In genomic region chr14:55273023-55273422, GRCm38 (mm10) we compare ENCODE assay signal across 30 mouse cellular contexts. TPM values are rescaled to one million over a fixed set of nuclear protein-coding genes. Genes with fewer than 3 reads are reported as not detected.
A peak's percentile ranks its signal among the peaks of the same experiment; 100 is the strongest.
DNase-seq lines count a peak whose midpoint lies in the region; ATAC-seq lines count a peak whose summit lies in the region.
"Had no signal": no experiment of that assay in that cellular context is flagged by ENCODE, and none has a peak within 500 bp of the region (broad histone marks: within the 10 kb centered on the region; RNA-seq: fewer than 3 reads in every experiment).

No protein-coding gene starts in this region.

- WGBS in heart, embryonic 10.5 days = 52% methylated on average over 4 of the region's 4 CpGs
- WGBS in liver, embryonic 13.5 days (ENCODE audit: insufficient replicate concordance) = 22% methylated on average over 4 of the region's 4 CpGs
- WGBS in liver, embryonic 16.5 days (ENCODE audit: insufficient replicate concordance) = 24% methylated on average over 4 of the region's 4 CpGs

- peak overlapping the region; percentile 30; the same call in 1 of the 2 replicates for H3K27ac ChIP-seq in heart, embryonic 10.5 days
- H3K27ac ChIP-seq in liver, embryonic 13.5 days = no peak overlapping the region
- no peak overlapping the region for H3K27ac ChIP-seq in liver, embryonic 16.5 days (ENCODE audit: low read length)
- H3K27ac ChIP-seq: heart, adult 2 months; hindbrain, embryonic 14.5 days had no signal

- no peak overlapping the region for H3K4me3 ChIP-seq in heart, embryonic 10.5 days
- no peak overlapping the region for H3K4me3 ChIP-seq in liver, embryonic 13.5 days (replicated peaks)
- H3K4me3 ChIP-seq in liver, embryonic 16.5 days (ENCODE audit: low read depth, low read length) = no peak overlapping the region
- H3K4me3 ChIP-seq: heart, adult 2 months had no signal

- DNase-seq in heart, embryonic 10.5 days (ENCODE audit: low spot score) = no peak
- no peak for DNase-seq in heart, postnatal 36 days
- peak; percentile 22 for DNase-seq in liver, embryonic 13.5 days
- DNase-seq in urinary bladder, postnatal 25 days (ENCODE audit: low spot score) = no peak
- DNase-seq in layer of hippocampus, adult 11-12 months (ENCODE audit: low spot score) = no peak
- no peak for DNase-seq in right cerebral cortex, postnatal 10 days (ENCODE audit: low spot score in 2 of 2)
- DNase-seq: adrenal gland, adult 8-10 months; adrenal gland, postnatal 25 days; cerebellum, adult 11-12 months; cerebellum, adult 8-10 months; cerebellum, postnatal 36 days; forebrain, postnatal 0 days; gastrocnemius, postnatal 10 days; gastrocnemius, postnatal 36 days; heart, adult 2 months had no signal

- no peak overlapping the region for H3K9ac ChIP-seq in liver, embryonic 13.5 days
- H3K9ac ChIP-seq in liver, embryonic 16.5 days (ENCODE audit: low read depth, low read length) = no peak overlapping the region
- H3K9ac ChIP-seq: forebrain, postnatal 0 days; hindbrain, embryonic 14.5 days had no signal

- H3K4me1 ChIP-seq in heart, embryonic 10.5 days = peaks cover 7% of the 10 kb centered on the region
- H3K4me1 ChIP-seq in liver, embryonic 13.5 days (replicated peaks) = peaks cover 24% of the 10 kb centered on the region
- no peaks in the 10 kb centered on the region for H3K4me1 ChIP-seq in liver, embryonic 16.5 days (ENCODE audit: control insufficient read depth, low read depth, low read length)

- no peaks in the 10 kb centered on the region for H3K36me3 ChIP-seq in heart, embryonic 10.5 days
- H3K36me3 ChIP-seq in liver, embryonic 13.5 days = no peaks in the 10 kb centered on the region
- H3K36me3 ChIP-seq in liver, embryonic 16.5 days (ENCODE audit: control insufficient read depth, insufficient read depth) = no peaks in the 10 kb centered on the region

- no peaks in the 10 kb centered on the region for H3K9me3 ChIP-seq in heart, embryonic 10.5 days
- H3K9me3 ChIP-seq in liver, embryonic 13.5 days (replicated peaks) = no peaks in the 10 kb centered on the region
- H3K9me3 ChIP-seq in liver, embryonic 16.5 days (replicated peaks; ENCODE audit: control insufficient read depth, low read length) = no peaks in the 10 kb centered on the region

- intact Hi-C loops in heart, postnatal 36 days (cut with DNase I) = no loop called here

- H3K27me3 ChIP-seq in heart, embryonic 10.5 days (ENCODE audit: insufficient read depth, poor library complexity, severe bottlenecking) = 0 out of 2 replicates have a peak, but pooled peaks cover 8% of the 10 kb centered on the region
- H3K27me3 ChIP-seq in liver, embryonic 13.5 days = no peaks in the 10 kb centered on the region
- no peaks in the 10 kb centered on the region; the same call in 1 of the 2 replicates for H3K27me3 ChIP-seq in liver, embryonic 16.5 days (ENCODE audit: control insufficient read depth, insufficient read depth, low read depth, low read length)

- H3K4me2 ChIP-seq in liver, embryonic 13.5 days = no peak overlapping the region
- H3K4me2 ChIP-seq in liver, embryonic 16.5 days (ENCODE audit: low read depth, low read length) = no peak overlapping the region
- H3K4me2 ChIP-seq: heart, embryonic 11.5 days; hindbrain, embryonic 14.5 days had no signal

- peak; percentile 53; the same call in 1 of the 2 replicates for ATAC-seq in common myeloid progenitor, adult 5-6 weeks (replicated peaks; ENCODE audit: low read depth, poor library complexity, severe bottlenecking)
- peak; percentile 71 for ATAC-seq in liver, embryonic 13.5 days (ENCODE audit: low read depth)
- 0 out of 2 replicates have a peak, but pooled peaks have one; percentile 32 for ATAC-seq in liver, embryonic 16.5 days (ENCODE audit: low read depth)
- ATAC-seq: activated CD4-positive, CD25-positive, alpha-beta regulatory T cell, adult 4 months; forebrain, embryonic 14.5 days; forebrain, postnatal 0 days had no signal

RNA-seq across cellular contexts. Expression of gene Dhrs2, which starts 51.2 kb away (rescaled TPM):
- polyA plus RNA-seq in heart, embryonic 10.5 days (2016; fragmentation: Nextera tagmentation; extraction: Ambion mirVana) = not detected in 2 replicates
- not detected for total RNA-seq in heart, postnatal 36 days (2021)
- not detected in 2 replicates for total RNA-seq in common myeloid progenitor, adult 5-6 weeks (2017)
- polyA plus RNA-seq in liver, embryonic 13.5 days (2015; fragmentation: Nextera tagmentation; extraction: Ambion mirVana) = not detected in 2 replicates
- polyA plus RNA-seq in liver, embryonic 16.5 days (2015; fragmentation: Nextera tagmentation; extraction: Ambion mirVana) = not detected in 2 replicates
- total RNA-seq: adrenal gland, adult 8-10 months; adrenal gland, postnatal 25 days; ES-E14; gastrocnemius, adult 18-20 months; gastrocnemius, postnatal 10 days; gastrocnemius, postnatal 36 days; granulocyte monocyte progenitor cell, adult 5-6 weeks; heart, adult 2 months; heart, postnatal 25 days had no signal
- polyA plus RNA-seq: activated CD4-positive, CD25-positive, alpha-beta regulatory T cell, adult 4 months; embryonic facial prominence, embryonic 11.5 days; forebrain, embryonic 11.5 days; heart, embryonic 11.5 days; heart, embryonic 14.5 days; heart, postnatal 0 days; hindbrain, embryonic 11.5 days had no signal
